Mouse (Mus musculus): ENCODE results near the gene Tpx2. TPM values are rescaled to one million over a fixed set of nuclear protein-coding genes. Genes with fewer than 3 reads are reported as not detected.

Tpx2 gene
- total RNA-seq, 2 experiments from 2014 or later: 2.5 to 3.0 TPM

DNA sequence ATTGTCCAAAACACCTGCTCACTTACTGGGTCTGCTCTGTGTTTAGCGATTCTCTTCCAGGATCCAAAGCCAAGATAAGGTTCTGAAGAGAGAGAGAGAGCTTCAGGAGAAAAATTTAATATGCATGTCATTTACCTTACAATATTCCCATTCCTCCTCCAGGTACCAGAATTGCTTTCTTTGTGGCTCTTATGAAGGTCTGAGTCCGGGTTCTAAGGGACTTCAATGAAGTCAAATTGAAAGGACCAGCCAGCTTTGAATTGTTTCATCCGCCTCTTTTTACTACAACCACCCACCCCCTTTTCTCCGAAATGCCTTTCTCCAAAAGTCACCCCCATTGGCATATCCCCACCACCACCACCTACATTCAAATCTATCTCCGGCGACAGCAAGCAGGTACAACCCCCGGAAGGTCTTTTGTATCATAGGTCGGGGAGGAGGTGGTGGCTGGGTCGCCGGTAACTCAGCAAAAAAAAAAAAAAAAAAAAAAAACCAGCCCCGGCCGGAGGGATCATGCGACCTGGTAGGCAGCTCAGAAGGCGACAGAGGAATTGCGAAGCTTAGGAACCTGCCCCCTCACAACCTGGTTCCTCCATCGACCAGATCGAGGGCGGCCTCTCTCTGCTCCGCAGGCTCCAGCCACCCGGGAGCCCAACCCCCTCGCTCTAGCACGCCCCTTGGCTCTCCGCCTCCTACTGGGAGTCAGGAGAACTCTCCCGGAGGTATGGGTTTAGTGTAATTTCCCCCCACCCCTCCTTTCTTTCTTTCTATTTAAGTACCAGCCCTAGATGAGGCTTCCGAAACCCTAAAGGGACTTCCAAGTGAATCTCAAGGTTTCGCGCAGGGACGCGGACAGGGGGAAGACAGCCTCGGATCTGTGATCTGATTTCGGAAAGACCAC, 17.5 kb upstream of the Tpx2 start:
- DNase-seq (ENCODE audit: extremely low spot score in 1 of 2, low spot score in 2 of 2): peak; percentile 82 to 83
- peak; percentile 75 for TF ChIP-seq CTCF (IDR thresholded peaks at IDR 0.05)
- intact Hi-C loops (cut with DNase I): loop anchor here (1.0 to 2.0 kb wide), 3 partner anchors 45 to 215 kb away; no protein-coding TSS in a partner anchor

DNA sequence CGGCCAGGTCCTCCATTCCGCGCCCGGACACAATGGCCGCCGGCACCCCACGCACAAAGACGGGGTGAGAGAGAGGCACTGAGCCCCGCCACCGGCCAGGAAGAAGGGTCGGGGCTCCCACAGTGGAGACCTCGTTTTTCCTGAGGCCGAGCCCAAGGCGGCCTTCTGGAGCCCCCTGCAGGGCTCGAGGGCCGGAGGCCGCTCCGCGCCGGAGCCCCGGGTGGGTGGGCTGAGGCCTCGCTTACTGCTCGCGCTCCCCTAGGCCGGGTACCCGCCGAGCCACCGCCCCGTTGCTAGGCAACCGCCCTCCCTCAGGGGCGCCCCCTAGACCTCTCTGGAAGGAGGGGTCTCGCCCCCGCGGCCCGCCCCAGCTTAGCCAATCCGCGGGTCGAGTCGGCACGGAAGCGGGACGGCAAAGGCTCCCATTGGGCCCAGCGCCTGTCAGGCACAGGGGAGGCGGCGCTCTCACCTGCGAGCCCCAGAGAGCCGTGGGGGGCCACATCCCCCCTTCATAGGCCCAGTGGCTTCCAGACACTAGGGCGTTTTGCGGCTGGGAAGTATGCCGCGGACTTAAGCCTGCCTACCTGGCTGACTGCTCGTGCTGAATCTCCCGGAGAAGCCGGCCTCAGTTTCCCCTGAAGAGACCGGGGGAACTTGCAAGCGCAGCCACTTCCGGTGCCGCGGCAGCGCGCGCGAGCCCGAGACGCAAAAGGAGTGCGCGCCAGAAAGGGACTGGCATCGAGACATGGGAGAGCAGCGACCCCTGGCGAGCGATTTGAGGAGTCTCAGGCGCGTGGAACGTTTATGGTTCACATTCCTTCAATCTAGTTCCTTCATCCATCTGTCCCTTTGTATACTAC, 16.5 kb upstream of the Tpx2 start, which contains the start of gene Bcl2l1:
Gene Bcl2l1, minus strand, starts transcription at position 710 of the 860 bp plus-strand sequence.
- peak within 1 kb of the TSS; percentile 100 for H3K4me3 ChIP-seq
- intact Hi-C loops (cut with DNase I): loop anchor here (1.0 to 2.0 kb wide), 4 partner anchors 54 to 216 kb away; no protein-coding TSS in a partner anchor
- peak; percentile 98 to 99 for DNase-seq (ENCODE audit: extremely low spot score in 1 of 2, low spot score in 2 of 2)
- H3K27ac ChIP-seq: peak within 1 kb of the TSS; percentile 100
- TF ChIP-seq CTCF (IDR thresholded peaks at IDR 0.05): peak; percentile 94

More for the DNA sequence above, 17.5 kb upstream of the Tpx2 start:
- Histone ChIP-seq H3K27ac (peak overlapping the region; percentile 100), H3K4me3 (peak overlapping the region; percentile 100)

DNA sequence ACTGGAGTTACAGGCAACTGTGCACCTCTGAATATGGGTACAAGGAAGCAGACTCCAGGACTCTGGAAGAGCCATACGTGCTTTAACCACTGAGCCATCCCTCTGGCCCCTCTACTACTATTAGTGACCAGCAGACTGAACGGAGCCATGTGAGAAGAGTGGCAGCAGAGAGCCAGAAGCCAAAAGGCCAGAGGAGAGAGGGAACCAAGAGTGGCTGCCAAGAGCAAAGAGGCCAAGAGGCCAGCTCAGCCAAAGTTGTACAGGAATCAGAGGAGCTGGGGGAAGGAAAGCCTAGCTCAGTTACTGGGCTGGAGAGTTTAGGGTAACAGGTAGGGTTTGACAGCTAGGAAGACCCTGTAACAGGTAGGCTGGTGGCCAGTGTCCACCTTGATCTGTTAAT, 8.5 kb upstream of the Tpx2 start:
- no peak for TF ChIP-seq CTCF (IDR thresholded peaks at IDR 0.05)
- H3K27ac ChIP-seq: no peak overlapping the region
- intact Hi-C loops (cut with DNase I): no loop called here
- no peak for DNase-seq (ENCODE audit: extremely low spot score in 1 of 2, low spot score in 2 of 2)
- H3K4me3 ChIP-seq: no peak overlapping the region

DNA sequence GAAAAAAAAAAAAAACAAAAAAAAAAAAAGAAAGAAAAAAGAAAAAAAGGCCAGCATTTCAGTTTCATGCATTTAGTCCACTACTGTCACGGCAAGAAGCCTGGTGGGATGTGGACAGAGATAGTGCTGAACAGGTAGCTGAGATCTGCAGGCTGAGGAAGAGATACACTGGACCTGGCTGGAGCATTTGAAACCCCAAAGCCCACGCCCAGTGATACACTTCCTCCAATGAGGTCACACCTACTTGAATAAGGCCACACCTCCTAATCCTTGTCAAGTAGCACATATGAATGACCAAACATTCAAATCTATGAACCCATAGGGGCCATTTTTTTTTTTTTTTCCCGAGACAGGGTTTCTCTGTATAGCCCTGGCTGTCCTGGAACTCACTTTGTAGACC, 5.0 kb upstream of the Tpx2 start:
- no peak for TF ChIP-seq CTCF (IDR thresholded peaks at IDR 0.05)
- Histone ChIP-seq H3K27ac (no peak overlapping the region), H3K4me3 (no peak overlapping the region)
- no peak for DNase-seq (ENCODE audit: extremely low spot score in 1 of 2, low spot score in 2 of 2)
- intact Hi-C loops (cut with DNase I): no loop called here

DNA sequence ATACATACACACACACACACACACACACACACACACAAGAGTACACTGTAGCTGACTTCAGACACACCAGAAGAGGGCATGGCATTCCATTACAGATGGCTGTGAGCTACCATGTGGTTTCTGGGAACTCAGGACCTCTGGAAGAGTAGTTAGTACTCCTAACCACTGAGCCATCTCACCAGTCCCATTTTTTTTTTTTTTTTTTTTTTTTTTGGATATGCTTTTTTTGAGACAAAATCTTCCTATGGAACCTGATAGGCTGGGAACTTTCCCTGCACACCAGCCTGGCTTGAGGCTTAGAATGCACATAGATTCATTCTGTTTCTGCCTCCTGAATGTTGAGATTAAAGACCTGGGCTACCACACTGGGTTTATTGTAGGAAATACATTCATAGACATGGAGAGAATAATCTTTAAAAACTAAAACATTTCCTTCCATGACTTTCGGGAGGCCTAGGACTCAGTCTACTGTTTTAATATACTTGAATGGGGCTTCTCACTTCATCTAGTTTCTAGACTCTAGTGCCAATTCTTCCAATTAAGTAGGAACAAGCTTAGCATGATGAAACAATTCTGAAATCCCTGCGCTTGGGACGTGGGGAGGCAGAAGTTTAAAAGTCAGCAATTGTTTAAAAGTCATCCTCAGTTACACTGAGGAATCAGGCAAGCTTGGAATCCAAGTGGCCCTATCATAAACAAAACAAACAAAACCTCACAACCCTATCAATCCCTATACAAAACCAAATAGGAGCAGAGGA, 528 bp upstream of the Tpx2 start:
- intact Hi-C loops (cut with DNase I): no loop called here
- TF ChIP-seq CTCF (IDR thresholded peaks at IDR 0.05): no peak
- Histone ChIP-seq H3K4me3 (peak overlapping the region; percentile 37; the same call in 1 of the 2 replicates), H3K27ac (peak overlapping the region; percentile 58; the same call in 1 of the 2 replicates)
- no peak for DNase-seq (ENCODE audit: extremely low spot score in 1 of 2, low spot score in 2 of 2)

DNA sequence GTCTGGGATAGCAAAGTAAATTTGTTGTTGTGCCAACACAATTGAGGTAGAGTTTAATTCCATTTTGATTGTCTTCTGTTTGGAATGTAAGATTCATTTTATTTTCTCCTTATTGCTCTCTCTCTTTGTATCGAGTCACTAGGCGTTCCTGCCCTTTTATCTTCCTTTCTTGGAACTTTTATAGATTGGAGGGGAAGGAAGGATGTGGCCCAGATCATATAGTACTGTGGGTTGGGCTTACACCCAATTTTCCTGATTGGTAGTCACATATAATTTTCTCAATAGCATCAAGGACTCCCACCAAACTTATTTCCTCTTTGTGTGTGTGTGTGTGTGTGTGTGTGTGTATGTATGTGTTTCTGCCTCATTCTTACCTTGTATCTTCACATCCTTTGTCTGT, 702 bp downstream of the Tpx2 start:
- no peak for TF ChIP-seq CTCF (IDR thresholded peaks at IDR 0.05)
- intact Hi-C loops (cut with DNase I): no loop called here
- Histone ChIP-seq H3K27ac (no peak overlapping the region), H3K4me3 (peak overlapping the region; percentile 65)
- no peak for DNase-seq (ENCODE audit: extremely low spot score in 1 of 2, low spot score in 2 of 2)

DNA sequence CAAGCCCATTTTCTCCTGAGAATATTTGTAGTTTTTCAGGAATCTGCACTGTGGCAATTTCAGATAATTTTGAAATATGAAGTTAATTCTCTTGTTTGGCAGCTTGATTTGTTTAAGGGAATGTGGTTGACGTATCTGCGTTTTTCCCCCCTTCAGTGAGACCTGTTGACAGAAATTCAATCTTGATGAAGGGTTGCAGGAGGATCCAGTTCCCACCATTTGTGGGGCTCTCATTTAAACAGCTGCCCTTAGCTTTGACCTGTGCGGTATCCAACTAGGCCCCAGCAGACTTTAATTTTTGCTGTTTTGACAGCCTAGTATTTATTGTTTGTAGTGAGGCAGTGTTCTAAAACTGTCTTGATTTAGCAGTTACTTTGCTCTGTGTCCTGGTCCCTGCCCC, 11.7 kb downstream of the Tpx2 start:
- Histone ChIP-seq H3K4me3 (no peak overlapping the region), H3K27ac (no peak overlapping the region)
- TF ChIP-seq CTCF (IDR thresholded peaks at IDR 0.05): no peak
- intact Hi-C loops (cut with DNase I): no loop called here
- no peak for DNase-seq (ENCODE audit: extremely low spot score in 1 of 2, low spot score in 2 of 2)

DNA sequence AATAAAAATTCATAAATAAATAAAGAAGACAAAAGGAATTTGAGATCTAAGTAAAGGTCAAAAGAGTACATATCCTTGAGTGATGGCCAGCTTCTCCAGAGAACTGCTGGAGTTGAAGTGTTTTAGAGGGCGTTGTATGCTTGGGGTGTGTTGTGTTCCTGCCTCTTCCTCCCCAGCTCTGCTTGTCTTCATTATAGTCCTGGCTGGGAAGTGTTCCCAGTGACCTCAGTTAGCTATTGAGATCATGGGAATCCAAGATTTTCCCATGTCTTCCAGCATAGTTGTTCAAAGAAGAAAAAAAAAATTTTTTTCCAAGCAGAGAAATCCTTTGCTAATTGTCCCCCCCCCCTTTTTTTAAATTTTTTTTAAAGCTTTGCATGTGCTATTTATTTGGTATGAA, 14.1 kb downstream of the Tpx2 start:
- no peak for TF ChIP-seq CTCF (IDR thresholded peaks at IDR 0.05)
- no peak overlapping the region for H3K27ac ChIP-seq
- no peak overlapping the region for H3K4me3 ChIP-seq
- intact Hi-C loops (cut with DNase I): no loop called here
- DNase-seq (ENCODE audit: extremely low spot score in 1 of 2, low spot score in 2 of 2): no peak

DNA sequence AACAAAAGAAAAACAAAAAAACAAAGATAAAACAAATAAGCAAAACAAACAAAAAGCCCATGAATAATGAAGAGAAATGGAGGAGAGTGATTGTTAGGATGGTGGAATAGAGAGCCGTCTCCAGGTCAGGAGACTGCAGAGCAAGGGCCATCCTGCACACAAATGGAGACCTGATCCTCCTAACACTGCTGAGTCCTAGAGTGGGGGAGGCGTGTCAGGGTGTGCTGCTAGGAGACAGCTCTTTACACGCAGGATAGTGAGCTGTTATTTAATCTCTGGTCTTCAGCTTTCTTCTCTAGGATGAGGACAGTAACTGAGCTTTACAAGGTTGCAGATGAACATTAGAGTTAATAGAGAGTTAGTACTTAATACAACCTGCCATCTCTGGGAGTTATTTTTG, 14.9 kb downstream of the Tpx2 start:
- Histone ChIP-seq H3K27ac (no peak overlapping the region), H3K4me3 (no peak overlapping the region)
- intact Hi-C loops (cut with DNase I): no loop called here
- no peak for DNase-seq (ENCODE audit: extremely low spot score in 1 of 2, low spot score in 2 of 2)
- TF ChIP-seq CTCF (IDR thresholded peaks at IDR 0.05): no peak

DNA sequence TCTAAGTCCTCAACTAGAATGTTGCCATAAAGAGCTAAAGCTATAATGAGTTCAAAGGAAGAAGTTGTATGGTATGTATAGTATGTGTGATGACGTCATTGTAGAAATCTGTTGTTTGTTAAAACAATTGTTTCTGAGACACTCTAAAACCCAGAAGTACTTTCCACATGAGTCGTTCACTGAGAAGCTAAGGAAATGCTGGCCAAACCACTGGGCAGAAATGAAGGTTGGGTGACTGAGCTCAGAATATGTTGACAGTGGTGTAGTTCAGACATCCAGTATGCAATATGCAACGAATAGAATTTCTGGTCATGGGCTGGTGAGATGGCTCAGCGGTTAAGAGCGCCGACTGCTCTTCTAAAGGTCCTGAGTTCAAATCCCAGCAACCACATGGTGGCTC, 15.6 kb downstream of the Tpx2 start:
- H3K4me3 ChIP-seq: no peak overlapping the region
- no peak for TF ChIP-seq CTCF (IDR thresholded peaks at IDR 0.05)
- no peak for DNase-seq (ENCODE audit: extremely low spot score in 1 of 2, low spot score in 2 of 2)
- no peak overlapping the region for H3K27ac ChIP-seq
- intact Hi-C loops (cut with DNase I): no loop called here

DNA sequence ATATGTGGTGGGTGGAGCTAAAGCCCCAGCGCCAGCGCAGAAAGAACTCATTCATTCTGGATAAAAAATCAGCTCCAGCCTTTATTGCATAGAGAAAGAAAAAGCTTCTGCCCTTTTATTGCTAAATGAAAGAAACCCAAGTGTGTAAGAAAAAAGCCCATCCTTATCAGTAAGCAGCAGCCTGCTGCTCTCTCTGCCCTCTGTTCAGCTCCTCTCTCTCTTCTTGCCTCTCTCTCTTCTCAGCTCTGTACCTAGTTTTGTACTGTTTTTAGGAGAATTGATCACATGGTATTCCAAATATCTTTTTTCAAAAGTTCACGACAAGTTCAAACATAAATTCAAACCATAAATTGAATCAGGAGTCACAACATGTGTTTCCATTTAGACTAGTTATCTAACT, 30.5 kb downstream of the Tpx2 start:
- no peak for DNase-seq (ENCODE audit: extremely low spot score in 1 of 2, low spot score in 2 of 2)
- TF ChIP-seq CTCF (IDR thresholded peaks at IDR 0.05): no peak
- no peak overlapping the region for H3K4me3 ChIP-seq
- H3K27ac ChIP-seq: no peak overlapping the region
- intact Hi-C loops (cut with DNase I): no loop called here
